Mouse (Mus musculus): ENCODE data around the gene Pyy. TPM values are rescaled to one million over a fixed set of nuclear protein-coding genes. Genes with fewer than 3 reads are reported as not detected.

Pyy gene
- polyA plus RNA-seq, 1 experiment = not detected

- WGBS = 6% methylated on average over 49 of the region's 50 CpGs
- Histone ChIP-seq H3K36me3 (ENCODE audit: control insufficient read depth, insufficient read depth, low read length) (no peaks in the 10 kb centered on the region), H3K27me3 (replicated peaks; ENCODE audit: control insufficient read depth, insufficient read depth, low read length) (no peaks in the 10 kb centered on the region; the same call in 1 of the 2 replicates), H3K4me3 (ENCODE audit: insufficient read depth, low read depth, low read length) (peak within 1 kb of the TSS; percentile 5; the same call in 1 of the 2 replicates), H3K4me1 (ENCODE audit: control insufficient read depth, insufficient read depth, low read length) (0 out of 2 replicates have a peak, but pooled peaks cover 5% of the 10 kb centered on the region), H3K27ac (ENCODE audit: insufficient read depth, low read depth, low read length) (no peak within 1 kb of the TSS)
- DNase-seq = no peak
- no peak for TF ChIP-seq POLR2A (IDR thresholded peaks at IDR 0.05; ENCODE audit: low read depth, low read length)
- TF ChIP-seq CTCF (conservative IDR thresholded peaks at IDR 0.05; ENCODE audit: insufficient read depth, insufficient read length, low read depth, low read length) = no peak
These were observed 37.9 kb upstream of the Pyy start, which contains the start of gene Nags for GRCm38 (mm10) chr11:102145471-102146001. Gene Nags, plus strand, starts transcription at chr11:102145513.

- Histone ChIP-seq H3K36me3 (ENCODE audit: control insufficient read depth, insufficient read depth, low read length) (no peaks in the 10 kb centered on the region), H3K27ac (ENCODE audit: insufficient read depth, low read depth, low read length) (no peak overlapping the region), H3K4me1 (ENCODE audit: control insufficient read depth, insufficient read depth, low read length) (0 out of 2 replicates have a peak, but pooled peaks cover 5% of the 10 kb centered on the region), H3K4me3 (ENCODE audit: insufficient read depth, low read depth, low read length) (no peak overlapping the region), H3K27me3 (replicated peaks; ENCODE audit: control insufficient read depth, insufficient read depth, low read length) (no peaks in the 10 kb centered on the region; the same call in 1 of the 2 replicates)
- 41% methylated on average over 13 of the region's 13 CpGs for whole genome bisulfite sequencing
- DNase-seq = no peak
- no peak for TF ChIP-seq CTCF (conservative IDR thresholded peaks at IDR 0.05; ENCODE audit: insufficient read depth, insufficient read length, low read depth, low read length)
- no peak for TF ChIP-seq POLR2A (IDR thresholded peaks at IDR 0.05; ENCODE audit: low read depth, low read length)
These were observed 37.4 kb upstream of the Pyy start for GRCm38 (mm10) chr11:102144957-102145470.

GRCm38 (mm10) chr11:102142355-102142754, 34.7 kb upstream of the Pyy start:
- TF ChIP-seq CTCF (conservative IDR thresholded peaks at IDR 0.05; ENCODE audit: insufficient read depth, insufficient read length, low read depth, low read length) (no peak), POLR2A (IDR thresholded peaks at IDR 0.05; ENCODE audit: low read depth, low read length) (no peak)
- no peaks in the 10 kb centered on the region for H3K36me3 ChIP-seq (ENCODE audit: control insufficient read depth, insufficient read depth, low read length)
- H3K27ac ChIP-seq (ENCODE audit: insufficient read depth, low read depth, low read length) = no peak overlapping the region
- H3K4me3 ChIP-seq (ENCODE audit: insufficient read depth, low read depth, low read length) = no peak overlapping the region
- WGBS = 47% methylated on average over 7 of the region's 7 CpGs
- H3K27me3 ChIP-seq (replicated peaks; ENCODE audit: control insufficient read depth, insufficient read depth, low read length) = no peaks in the 10 kb centered on the region; the same call in 1 of the 2 replicates
- peak; percentile 64 for DNase-seq
- 0 out of 2 replicates have a peak, but pooled peaks cover 5% of the 10 kb centered on the region for H3K4me1 ChIP-seq (ENCODE audit: control insufficient read depth, insufficient read depth, low read length)

- peak; percentile 69 for DNase-seq
- TF ChIP-seq CTCF (conservative IDR thresholded peaks at IDR 0.05; ENCODE audit: insufficient read depth, insufficient read length, low read depth, low read length) = peak; percentile 36
- TF ChIP-seq POLR2A (IDR thresholded peaks at IDR 0.05; ENCODE audit: low read depth, low read length) = no peak
- no peak overlapping the region for H3K4me3 ChIP-seq (ENCODE audit: insufficient read depth, low read depth, low read length)
- no peaks in the 10 kb centered on the region; the same call in 1 of the 2 replicates for H3K27me3 ChIP-seq (replicated peaks; ENCODE audit: control insufficient read depth, insufficient read depth, low read length)
- no peak overlapping the region for H3K27ac ChIP-seq (ENCODE audit: insufficient read depth, low read depth, low read length)
- no peaks in the 10 kb centered on the region for H3K36me3 ChIP-seq (ENCODE audit: control insufficient read depth, insufficient read depth, low read length)
- H3K4me1 ChIP-seq (ENCODE audit: control insufficient read depth, insufficient read depth, low read length) = no peaks in the 10 kb centered on the region
- WGBS = 2% methylated on average over 5 of the region's 5 CpGs
These were observed 32.9 kb upstream of the Pyy start for GRCm38 (mm10) chr11:102140508-102140907.

- WGBS = 1% methylated on average over 18 of the region's 18 CpGs
These were observed 30.8 kb upstream of the Pyy start for GRCm38 (mm10) chr11:102138447-102138740.

GRCm38 (mm10) chr11:102137625-102138446, 30.2 kb upstream of the Pyy start:
- no peak overlapping the region for H3K4me3 ChIP-seq (ENCODE audit: insufficient read depth, low read depth, low read length)
- whole genome bisulfite sequencing = 49% methylated on average over 13 of the region's 13 CpGs
- H3K27ac ChIP-seq (ENCODE audit: insufficient read depth, low read depth, low read length) = no peak overlapping the region
- H3K27me3 ChIP-seq (replicated peaks; ENCODE audit: control insufficient read depth, insufficient read depth, low read length) = no peaks in the 10 kb centered on the region
- TF ChIP-seq CTCF (conservative IDR thresholded peaks at IDR 0.05; ENCODE audit: insufficient read depth, insufficient read length, low read depth, low read length) = no peak
- no peak for TF ChIP-seq POLR2A (IDR thresholded peaks at IDR 0.05; ENCODE audit: low read depth, low read length)
- no peak for DNase-seq
- no peaks in the 10 kb centered on the region for H3K36me3 ChIP-seq (ENCODE audit: control insufficient read depth, insufficient read depth, low read length)
- H3K4me1 ChIP-seq (ENCODE audit: control insufficient read depth, insufficient read depth, low read length) = no peaks in the 10 kb centered on the region

More at GRCm38 (mm10) chr11:102138447-102138740, 30.8 kb upstream of the Pyy start:
- Histone ChIP-seq H3K4me3 (ENCODE audit: insufficient read depth, low read depth, low read length) (no peak overlapping the region), H3K27me3 (replicated peaks; ENCODE audit: control insufficient read depth, insufficient read depth, low read length) (no peaks in the 10 kb centered on the region), H3K4me1 (ENCODE audit: control insufficient read depth, insufficient read depth, low read length) (no peaks in the 10 kb centered on the region), H3K36me3 (ENCODE audit: control insufficient read depth, insufficient read depth, low read length) (no peaks in the 10 kb centered on the region), H3K27ac (ENCODE audit: insufficient read depth, low read depth, low read length) (no peak overlapping the region)
- peak; percentile 65 for DNase-seq
- TF ChIP-seq POLR2A (IDR thresholded peaks at IDR 0.05; ENCODE audit: low read depth, low read length) (no peak), CTCF (conservative IDR thresholded peaks at IDR 0.05; ENCODE audit: insufficient read depth, insufficient read length, low read depth, low read length) (peak; percentile 91)

GRCm38 (mm10) chr11:102134516-102134915, 26.9 kb upstream of the Pyy start:
- no peak for TF ChIP-seq CTCF (conservative IDR thresholded peaks at IDR 0.05; ENCODE audit: insufficient read depth, insufficient read length, low read depth, low read length)
- no peak for TF ChIP-seq POLR2A (IDR thresholded peaks at IDR 0.05; ENCODE audit: low read depth, low read length)
- Histone ChIP-seq H3K27me3 (replicated peaks; ENCODE audit: control insufficient read depth, insufficient read depth, low read length) (no peaks in the 10 kb centered on the region), H3K4me1 (ENCODE audit: control insufficient read depth, insufficient read depth, low read length) (no peaks in the 10 kb centered on the region), H3K36me3 (ENCODE audit: control insufficient read depth, insufficient read depth, low read length) (no peaks in the 10 kb centered on the region), H3K4me3 (ENCODE audit: insufficient read depth, low read depth, low read length) (no peak overlapping the region), H3K27ac (ENCODE audit: insufficient read depth, low read depth, low read length) (no peak overlapping the region)
- 21% methylated on average over 4 of the region's 4 CpGs for WGBS
- DNase-seq = no peak
